ENCODE assay signal across 10 mouse cellular contexts in the genomic region with DNA sequence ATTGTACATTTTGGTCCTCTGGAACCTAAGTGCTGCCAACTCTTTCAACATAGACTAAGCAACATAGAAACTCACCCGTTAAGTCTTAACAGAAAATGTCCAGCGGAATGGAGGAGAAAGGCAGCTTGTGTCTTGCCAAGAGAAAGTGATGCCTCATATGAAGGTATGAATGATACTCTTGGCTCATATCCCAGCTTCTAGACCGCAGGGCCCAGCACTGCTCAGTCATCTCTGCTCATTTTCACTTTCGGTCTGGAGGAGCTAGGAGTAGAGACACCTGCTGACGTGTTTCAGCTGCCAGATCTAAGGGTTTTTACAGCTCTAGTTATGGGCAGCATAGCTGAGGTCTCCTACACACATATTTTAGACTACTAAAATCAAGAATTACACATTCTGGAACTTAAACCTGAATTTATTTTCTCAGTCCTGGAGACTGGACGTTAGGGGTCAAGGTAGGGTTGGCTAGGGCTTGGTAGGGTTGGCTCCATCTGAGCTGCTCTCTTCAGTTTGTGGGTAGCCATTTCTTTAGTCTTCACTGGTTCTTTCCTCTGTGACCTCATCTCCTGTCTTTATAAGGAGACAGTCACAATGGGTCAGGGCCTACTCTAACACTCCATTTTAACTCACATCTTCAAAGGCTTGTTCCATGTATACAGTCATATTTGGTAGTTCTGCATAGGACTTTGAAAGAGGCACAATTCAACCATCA.
DNase-seq lines count a peak whose midpoint lies in the region; TF ChIP-seq lines count a peak whose summit lies in the region.
"Had no signal": no experiment of that assay in that cellular context is flagged by ENCODE, and none has a peak within 500 bp of the region (broad histone marks: within the 10 kb centered on the region; RNA-seq: fewer than 3 reads in every experiment).

No protein-coding gene starts in this region.

- H3K4me1 ChIP-seq in thymus, adult 2 months (replicated peaks; ENCODE audit: control insufficient read depth, insufficient read depth, low read length) = peaks cover 40% of the 10 kb centered on the region
- no peaks in the 10 kb centered on the region for H3K4me1 ChIP-seq in forebrain, embryonic 10.5 days

- no peaks in the 10 kb centered on the region for H3K9me3 ChIP-seq in forebrain, embryonic 10.5 days

- peak; percentile 77 for DNase-seq in adrenal gland, adult 2 months
- no peak for DNase-seq in adrenal gland, postnatal 25 days
- peak; percentile 34 to 38 for DNase-seq in lung, adult 18-20 months
- DNase-seq in lung, postnatal 10 days = no peak
- DNase-seq in large intestine, adult 2 months (ENCODE audit: low read depth, low spot score) = peak; percentile 14
- DNase-seq in thymus, adult 2 months = peak; percentile 68
- DNase-seq in heart, postnatal 4 days = no peak
- DNase-seq in forebrain, embryonic 10.5 days (ENCODE audit: extremely low spot score, low spot score) = no peak
- DNase-seq: kidney, adult 8-10 months had no signal

- no peaks in the 10 kb centered on the region for H3K27me3 ChIP-seq in thymus, adult 2 months (ENCODE audit: control insufficient read depth, insufficient read depth, low read length)
- H3K27me3 ChIP-seq in forebrain, embryonic 10.5 days (ENCODE audit: poor library complexity, severe bottlenecking) = no peaks in the 10 kb centered on the region
- H3K27me3 ChIP-seq: CH12.LX had no signal

- no peaks in the 10 kb centered on the region for H3K36me3 ChIP-seq in thymus, adult 2 months (ENCODE audit: control insufficient read depth, insufficient read depth, low read length)
- no peaks in the 10 kb centered on the region for H3K36me3 ChIP-seq in forebrain, embryonic 10.5 days (replicated peaks)

- H3K27ac ChIP-seq in thymus, adult 2 months (ENCODE audit: control insufficient read depth, insufficient read depth, low read length) = peak overlapping the region; percentile 96
- H3K27ac ChIP-seq in forebrain, embryonic 10.5 days = no peak overlapping the region

- no peak for TF ChIP-seq CTCF in thymus, adult 2 months (IDR thresholded peaks at IDR 0.05; ENCODE audit: borderline replicate concordance, control insufficient read depth, extremely low read depth, insufficient read depth, low read length, poor library complexity)

- TF ChIP-seq POLR2A in thymus, adult 2 months (IDR thresholded peaks at IDR 0.05; ENCODE audit: control insufficient read depth, extremely low read depth, insufficient read depth, low read length, poor library complexity) = no peak

- 55% methylated on average over 6 of the region's 6 CpGs for WGBS in large intestine, adult 2 months
- 8% methylated on average over 6 of the region's 6 CpGs for WGBS in thymus, adult 2 months
- 93% methylated on average over 6 of the region's 6 CpGs for WGBS in forebrain, embryonic 10.5 days

- H3K4me3 ChIP-seq in thymus, adult 2 months (ENCODE audit: control insufficient read depth, insufficient read depth, low read length) = no peak overlapping the region
- no peak overlapping the region for H3K4me3 ChIP-seq in forebrain, embryonic 10.5 days

Comparison
In these comparisons a context has a peak if more than half of its experiments do, and no peak if none do; other contexts are left out.
1. DNase-seq: peak in adrenal gland, adult 2 months (single experiment), lung, adult 18-20 months (2 of 2), large intestine, adult 2 months (single experiment) and thymus, adult 2 months (single experiment); none in adrenal gland, postnatal 25 days (single experiment), lung, postnatal 10 days (single experiment), heart, postnatal 4 days (single experiment) and forebrain, embryonic 10.5 days (single experiment).